1 mouse cellular context compared by ENCODE assay signal in the genomic region with DNA sequence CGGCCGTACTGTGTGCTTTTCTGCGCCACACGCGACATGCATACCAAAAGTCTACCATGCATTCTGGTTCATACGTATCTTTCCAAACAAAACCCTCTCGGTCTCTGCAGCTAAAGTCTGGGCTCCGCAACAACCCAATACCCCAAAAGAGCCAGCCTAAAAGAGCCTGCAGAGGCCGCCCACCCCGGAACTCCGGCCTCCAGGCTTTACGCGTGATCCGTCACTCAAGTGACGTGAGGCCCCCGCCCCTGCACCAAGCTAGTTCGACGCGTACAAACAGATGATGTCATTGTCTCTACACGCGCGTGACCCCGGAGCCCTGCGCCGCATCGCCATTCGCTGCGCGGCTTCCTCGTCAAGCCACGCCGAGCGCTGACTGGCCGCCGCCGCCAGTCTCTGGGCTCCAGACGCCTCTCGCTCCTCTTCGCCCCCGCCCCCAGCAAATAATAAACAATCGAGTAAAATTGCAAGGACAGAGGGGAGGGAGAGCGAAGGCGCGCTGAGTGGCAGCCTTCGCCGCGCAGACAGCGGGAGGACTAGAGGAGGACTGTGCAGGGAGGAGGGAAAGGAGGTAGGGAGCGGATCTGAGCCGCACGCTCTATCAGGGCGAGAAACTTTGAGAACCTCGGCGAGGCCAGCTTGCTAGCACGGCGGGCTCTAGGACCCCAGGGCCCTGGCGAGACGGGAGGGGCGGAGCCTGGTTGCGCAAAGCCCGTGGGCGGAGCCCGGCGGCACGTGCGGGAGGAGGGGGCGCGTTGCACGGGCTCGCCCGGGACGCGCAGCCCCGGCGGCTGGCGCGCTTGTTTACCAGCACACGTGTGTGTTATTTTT.
TF ChIP-seq lines count a peak whose summit lies in the region.

No protein-coding gene starts in this region.

TF ChIP-seq in MEL, 35 proteins besides CTCF, POLR2A, EP300 and RAD21 (continued from another document):
- TF ChIP-seq MXI1 (IDR thresholded peaks at IDR 0.05; ENCODE audit: low read depth, low read length) (peak; percentile 99), MYC (IDR thresholded peaks at IDR 0.05; ENCODE audit: low read depth, low read length) (0 out of 2 replicates have a peak, but pooled peaks have one; percentile 32), POLR2AphosphoS5 (IDR thresholded peaks at IDR 0.05; ENCODE audit: borderline replicate concordance, low read depth, low read length) (no peak), NRF1 (IDR thresholded peaks at IDR 0.05; ENCODE audit: insufficient read depth, low read depth, low read length, poor library complexity, severe bottlenecking) (peak; percentile 57), CHD2 (IDR thresholded peaks at IDR 0.05; ENCODE audit: low read length) (no peak; the same call in 1 of the 2 replicates), SMC3 (IDR thresholded peaks at IDR 0.05; ENCODE audit: low read depth, low read length) (no peak), ZMIZ1 (IDR thresholded peaks at IDR 0.05; ENCODE audit: low read depth, low read length) (peak; percentile 43; the same call in 1 of the 2 replicates), KAT2A (conservative IDR thresholded peaks at IDR 0.05; ENCODE audit: low read depth, low read length) (no peak; the same call in 1 of the 2 replicates), TCF12 (IDR thresholded peaks at IDR 0.05; ENCODE audit: low read depth, low read length) (peak; percentile 40), E2F4 (IDR thresholded peaks at IDR 0.05; ENCODE audit: borderline replicate concordance, low read depth, low read length) (no peak), TBP (IDR thresholded peaks at IDR 0.05; ENCODE audit: low read depth, low read length) (peak; percentile 67; the same call in 1 of the 2 replicates), UBTF (IDR thresholded peaks at IDR 0.05; ENCODE audit: borderline replicate concordance, insufficient read depth, low read depth, low read length) (0 out of 2 replicates have a peak, but pooled peaks have one; percentile 39), TAL1 (IDR thresholded peaks at IDR 0.05; ENCODE audit: low read length) (no peak), BHLHE40 (IDR thresholded peaks at IDR 0.05; ENCODE audit: borderline replicate concordance, low read depth, low read length) (peak; percentile 100)
TF ChIP-seq in MEL: peak in this region for 17.
